Mouse (Mus musculus) brain, embryonic 18.5 days (tissue): ENCODE results near the gene Aars.
A peak's percentile ranks its signal among the peaks of the same experiment; 100 is the strongest.
"Not testable (repeated sequence)": the region's sequence is repeated elsewhere in the genome, so short reads cannot be mapped to it uniquely, and the experiment has no call there.

ENCODE experiments used
- DNase-seq: peaks from one replicate; pipeline ENCODE4 v3.0.0-alpha.2; 2012; ENCODE audit warnings: low read depth, low spot score

The Aars gene

GRCm38 (mm10) chr8:111093865-111094718, 61.1 kb downstream of the Aars start, which contains the start of gene Pdpr:
Gene Pdpr, plus strand, starts transcription at chr8:111094630.
- DNase-seq: peak; percentile 59

DNA sequence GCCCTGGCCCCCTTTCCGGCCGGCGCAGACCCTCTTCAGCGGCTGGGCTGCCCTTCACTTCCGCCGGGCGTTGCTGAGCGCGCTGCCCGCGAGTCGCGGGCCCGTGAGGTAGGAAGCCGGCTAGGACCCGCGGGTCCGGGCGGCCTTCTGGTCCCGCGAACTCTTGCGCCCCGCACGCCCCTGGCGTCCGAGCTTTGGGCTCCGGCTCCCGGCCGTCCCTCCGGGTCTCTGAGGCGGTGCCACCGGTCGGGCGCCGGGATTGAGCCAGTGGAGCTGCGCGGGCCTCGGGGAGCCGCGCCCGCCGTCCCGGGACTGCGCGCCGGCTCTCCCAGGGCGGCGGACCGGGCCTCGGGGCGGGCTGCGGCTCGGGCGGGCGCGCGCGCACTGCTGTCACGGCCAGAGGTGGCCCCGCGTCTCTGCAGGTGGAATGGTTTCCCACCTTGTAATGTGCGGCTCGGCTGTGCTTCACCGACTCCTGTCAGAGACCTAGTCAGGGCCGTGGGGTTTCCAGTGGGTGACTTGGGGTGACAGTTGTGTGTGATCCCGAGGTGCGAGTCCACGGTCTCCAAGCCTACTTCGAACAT, 61.9 kb downstream of the Aars start:
- not testable (repeated sequence) for DNase-seq
